Mouse (Mus musculus): ENCODE data around the gene Pdxk.

- TF ChIP-seq CTCF (IDR thresholded peaks at IDR 0.05; ENCODE audit: control insufficient read depth, insufficient read depth, insufficient replicate concordance, low read depth, low read length), result no peak
- no peak for TF ChIP-seq POLR2A (IDR thresholded peaks at IDR 0.05; ENCODE audit: control insufficient read depth, low read depth, low read length)
Measured at GRCm38 (mm10) chr10:78429180-78429579, 35.6 kb downstream of the Pdxk start.
